Mouse (Mus musculus) liver, embryonic 14.5 days (tissue): ENCODE data around the gene Ssb. TPM values are rescaled to one million over a fixed set of nuclear protein-coding genes. Genes with fewer than 3 reads are reported as not detected.

Experiments
- ATAC-seq: fragments of 200-750 bp; cut with Nextera tagmentation; 2 replicates; pipeline ENCODE4 v1.8.0; 2017; ENCODE audit warnings: moderate number of reproducible peaks, mild to moderate bottlenecking, moderate library complexity; ENCODE audit not compliant: insufficient read depth
- DNase-seq, 3 experiments: peaks; one replicate each; pipeline ENCODE4 v3.0.0-alpha.2; 2012 to 2013; ENCODE audit warnings: low read depth in 3 of 3, low spot score in 3 of 3
- H3K27ac ChIP-seq: fragments of 300-500 bp; sonication (generic); 2 replicates; pipeline ENCODE4 v1.5.1; 2014; ENCODE audit warnings: moderate library complexity, mild to moderate bottlenecking, control low read depth, inconsistent platforms
- H3K27me3 ChIP-seq: fragments of 300-500 bp; sonication (generic); 2 replicates; pipeline ENCODE4 v1.6.1; 2014; ENCODE audit warnings: mild to moderate bottlenecking, low read length, moderate library complexity; ENCODE audit not compliant: control insufficient read depth, insufficient read depth
- H3K36me3 ChIP-seq: fragments of 300-500 bp; sonication (generic); replicated peaks from 2 replicates; pipeline ENCODE4 v1.6.1; 2014; ENCODE audit warnings: low read depth; ENCODE audit not compliant: control insufficient read depth, insufficient read depth
- H3K4me1 ChIP-seq, 2 experiments: fragments of 200-500 bp in 1 of 2; fragments of 300-500 bp in 1 of 2; sonication (generic) in 1 of 2; replicated peaks; 2 replicates each; pipeline ENCODE4 v1.6.1; 2012 to 2014; ENCODE audit warnings: antibody characterized with exemption in 1 of 2, inconsistent platforms in 1 of 2, low read length in 1 of 2; ENCODE audit not compliant: control insufficient read depth in 2 of 2, insufficient read depth in 2 of 2
- H3K4me2 ChIP-seq: fragments of 300-500 bp; sonication (generic); 2 replicates; pipeline ENCODE4 v1.6.1; 2014; ENCODE audit warnings: low read depth, mild to moderate bottlenecking, control low read depth, moderate library complexity
- H3K4me3 ChIP-seq, 2 experiments: fragments of 200-500 bp in 1 of 2; fragments of 300-500 bp in 1 of 2; sonication (generic) in 1 of 2; 2 replicates each; pipeline ENCODE4 v1.5.1; 2012 to 2014; ENCODE audit warnings: low read depth in 2 of 2, low read length in 2 of 2, mild to moderate bottlenecking in 2 of 2, control low read depth in 1 of 2, inconsistent platforms in 1 of 2, moderate library complexity in 1 of 2; ENCODE audit not compliant: insufficient read depth in 1 of 2
- H3K9ac ChIP-seq: fragments of 300-500 bp; sonication (generic); replicated peaks from 2 replicates; pipeline ENCODE4 v1.6.1; 2014; ENCODE audit warnings: mild to moderate bottlenecking, control low read depth, moderate library complexity
- H3K9me3 ChIP-seq: fragments of 300-500 bp; sonication (generic); 2 replicates; pipeline ENCODE4 v1.6.1; 2016; ENCODE audit warnings: low read length, mixed read lengths; ENCODE audit not compliant: control insufficient read depth
- CTCF ChIP-seq: IDR thresholded peaks from 2 replicates; pipeline ENCODE4 v1.5.1; 2016; ENCODE audit warnings: antibody characterized with exemption, low read depth, control low read depth
- EP300 ChIP-seq: IDR thresholded peaks from 2 replicates; pipeline ENCODE4 v1.6.1; 2016; ENCODE audit warnings: antibody characterized with exemption, low read depth
- WGBS: fragments of 180-500 bp; shearing (Covaris S2); extraction: QIAGEN DNeasy Blood & Tissue Kit; methylation state at CpG from one replicate; pipeline ENCODE4 v1.1.7; 2014; ENCODE audit not compliant: insufficient replicate concordance; 5-methylcytosine and 5-hydroxymethylcytosine counted together
- polyA plus RNA-seq, 2 experiments: library from polyadenylated mRNA; depleted of rRNA in 1 of 2; stranded (reverse) in 1 of 2; unstranded in 1 of 2; fragments of >200 nt; fragmentation: Nextera tagmentation in 1 of 2; extraction: Ambion mirVana in 1 of 2; gene quantifications; 2 replicates each; pipeline versions ENCODE4 v1.2.1 to v1.2.3; 2012 to 2014

Ssb gene
- polyA plus RNA-seq, 2 experiments: 76.5 to 161 TPM

GRCm38 (mm10) chr2:69840261-69840660 is 21.1 kb upstream of the Ssb start:
- ATAC-seq (no peak), DNase-seq (no peak)
- Histone ChIP-seq H3K4me3 (no peak overlapping the region), H3K27ac (no peak overlapping the region), H3K9ac (no peak overlapping the region), H3K4me2 (no peak overlapping the region), H3K27me3 (no peaks in the 10 kb centered on the region), H3K4me1 (no peaks in the 10 kb centered on the region), H3K36me3 (no peaks in the 10 kb centered on the region), H3K9me3 (no peaks in the 10 kb centered on the region)
- TF ChIP-seq EP300 (no peak), CTCF (no peak)
- WGBS: 42% methylated on average over 6 of the region's 6 CpGs

- 58% methylated on average over 6 of the region's 6 CpGs for WGBS
- Histone ChIP-seq H3K36me3 (no peaks in the 10 kb centered on the region), H3K9me3 (no peaks in the 10 kb centered on the region), H3K4me2 (no peak overlapping the region), H3K27ac (no peak overlapping the region), H3K27me3 (no peaks in the 10 kb centered on the region), H3K4me1 (peaks cover 0 to 6% of the 10 kb centered on the region in 2 experiments; a peak in 2 of 4 replicates), H3K9ac (no peak overlapping the region), H3K4me3 (no peak overlapping the region)
- no peak for ATAC-seq
- TF ChIP-seq EP300: no peak
- no peak for TF ChIP-seq CTCF
- no peak for DNase-seq
Observed at GRCm38 (mm10) chr2:69849215-69849614, 12.1 kb upstream of the Ssb start.

- Histone ChIP-seq H3K36me3 (no peaks in the 10 kb centered on the region), H3K9ac (no peak overlapping the region), H3K27me3 (no peaks in the 10 kb centered on the region), H3K4me3 (no peak overlapping the region), H3K4me1 (peaks cover 11 to 19% of the 10 kb centered on the region in 2 experiments), H3K9me3 (no peaks in the 10 kb centered on the region), H3K27ac (no peak overlapping the region), H3K4me2 (no peak overlapping the region)
- peak in 2 of 3 experiments; percentile 41 to 44 for DNase-seq
- WGBS: 54% methylated on average over 2 of the region's 2 CpGs
- peak; percentile 78 for ATAC-seq
- TF ChIP-seq EP300 (no peak), CTCF (peak; percentile 83)
Observed at GRCm38 (mm10) chr2:69851427-69852058, 9.8 kb upstream of the Ssb start.

- no peak overlapping the region for H3K4me3 ChIP-seq
- peaks cover 14 to 20% of the 10 kb centered on the region in 2 experiments for H3K4me1 ChIP-seq
- no peaks in the 10 kb centered on the region for H3K36me3 ChIP-seq
- peak; percentile 56 for TF ChIP-seq CTCF
- no peak for TF ChIP-seq EP300
- H3K27ac ChIP-seq: no peak overlapping the region
- H3K27me3 ChIP-seq: no peaks in the 10 kb centered on the region
- 16% methylated on average over 8 of the region's 8 CpGs for WGBS
- no peak for ATAC-seq
- peak in 1 of 3 experiments; percentile 26 for DNase-seq
- H3K9me3 ChIP-seq: no peaks in the 10 kb centered on the region
- H3K4me2 ChIP-seq: peak overlapping the region; percentile 15; the same call in 1 of the 2 replicates
- H3K9ac ChIP-seq: no peak overlapping the region
Observed at GRCm38 (mm10) chr2:69856392-69856791, 5.0 kb upstream of the Ssb start.

GRCm38 (mm10) chr2:69857882-69858281 is 3.5 kb upstream of the Ssb start:
- Histone ChIP-seq H3K4me3 (no peak overlapping the region), H3K4me2 (no peak overlapping the region), H3K9me3 (no peaks in the 10 kb centered on the region), H3K9ac (no peak overlapping the region), H3K27ac (no peak overlapping the region), H3K4me1 (peaks cover 16 to 18% of the 10 kb centered on the region in 2 experiments), H3K36me3 (no peaks in the 10 kb centered on the region), H3K27me3 (no peaks in the 10 kb centered on the region)
- peak; percentile 52 for TF ChIP-seq CTCF
- no peak for TF ChIP-seq EP300
- ATAC-seq (no peak), DNase-seq (no peak)
- 80% methylated on average over 1 of the region's 1 CpGs for WGBS
